Mouse (Mus musculus) testis, postnatal 14 days (tissue): Measurements from ENCODE around the gene Ccdc32.

Experiments
- DNase-seq: peaks from one replicate; pipeline ENCODE4 v3.0.0; 2021; ENCODE audit warnings: low spot score

Gene Ccdc32

DNA sequence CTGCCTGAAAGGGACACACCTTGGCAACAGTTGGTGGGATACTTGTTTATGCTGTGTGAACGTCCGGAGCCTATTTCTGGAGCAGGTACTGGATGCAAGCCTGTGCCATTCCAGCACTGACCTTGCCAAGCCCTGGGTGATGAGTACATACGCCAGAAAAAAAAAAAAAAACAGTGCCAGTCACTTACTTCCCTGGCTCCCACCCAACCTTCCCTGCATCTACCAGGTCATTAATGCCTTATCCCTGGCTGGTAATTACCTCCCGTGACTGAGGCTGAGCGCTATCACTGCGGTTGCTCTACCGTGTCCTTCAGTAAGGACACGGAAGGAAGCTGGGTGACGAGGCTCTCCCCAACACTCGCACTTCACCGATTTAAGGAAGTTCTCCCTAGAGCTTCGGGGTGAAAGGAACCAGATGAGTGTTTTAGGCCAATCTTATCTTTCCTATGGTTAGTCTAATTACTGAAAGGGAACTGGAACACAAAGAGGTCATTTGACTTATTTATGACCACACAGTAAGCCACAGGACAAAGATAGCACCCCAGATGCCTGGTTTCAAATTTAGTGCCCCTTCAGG, 13.5 kb downstream of the Ccdc32 start:
- no peak for DNase-seq

GRCm38 (mm10) chr2:119014989-119015388, 14.2 kb downstream of the Ccdc32 start:
- no peak for DNase-seq

- no peak for DNase-seq
These were observed 19.8 kb downstream of the Ccdc32 start for GRCm38 (mm10) chr2:119009376-119009775.

DNA sequence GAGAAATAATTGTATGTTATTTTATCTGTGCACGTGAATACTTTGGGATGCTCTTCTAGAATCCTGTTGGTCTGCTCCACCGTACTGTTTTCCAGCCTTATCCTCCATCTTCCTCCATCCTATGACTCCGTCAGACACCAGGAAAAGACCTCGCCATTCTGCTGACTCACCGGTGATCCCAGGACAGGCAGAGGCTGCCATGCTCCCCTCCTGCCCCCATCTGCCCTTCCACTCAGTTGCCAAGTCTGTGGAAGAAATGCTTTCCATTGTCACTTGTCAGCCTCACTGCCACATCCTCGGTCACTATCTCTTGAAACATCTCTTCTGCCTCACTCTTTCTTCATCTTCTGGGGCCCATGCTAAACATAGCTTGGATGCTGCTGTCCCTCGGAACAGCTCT, 22.3 kb downstream of the Ccdc32 start:
- no peak for DNase-seq

- DNase-seq: no peak
These were observed 30.1 kb downstream of the Ccdc32 start for GRCm38 (mm10) chr2:118999025-118999639.

GRCm38 (mm10) chr2:118998115-118998866, 30.9 kb downstream of the Ccdc32 start:
- no peak for DNase-seq

DNA sequence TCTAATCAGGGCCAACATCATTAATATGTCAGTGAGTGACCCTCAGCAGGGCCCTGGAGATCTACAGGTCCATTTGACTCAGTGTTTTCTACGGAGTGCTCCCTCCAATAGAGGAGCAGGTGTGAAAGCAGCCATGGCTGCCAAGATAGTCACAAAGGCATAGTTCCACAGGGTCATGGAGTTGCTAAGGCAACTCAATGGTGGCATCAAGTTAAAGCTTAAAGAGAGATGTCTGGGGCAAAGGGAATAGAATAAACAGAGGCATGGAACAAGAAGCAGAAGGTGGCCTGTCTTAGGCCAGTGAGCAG, 32.4 kb downstream of the Ccdc32 start:
- DNase-seq: no peak

DNA sequence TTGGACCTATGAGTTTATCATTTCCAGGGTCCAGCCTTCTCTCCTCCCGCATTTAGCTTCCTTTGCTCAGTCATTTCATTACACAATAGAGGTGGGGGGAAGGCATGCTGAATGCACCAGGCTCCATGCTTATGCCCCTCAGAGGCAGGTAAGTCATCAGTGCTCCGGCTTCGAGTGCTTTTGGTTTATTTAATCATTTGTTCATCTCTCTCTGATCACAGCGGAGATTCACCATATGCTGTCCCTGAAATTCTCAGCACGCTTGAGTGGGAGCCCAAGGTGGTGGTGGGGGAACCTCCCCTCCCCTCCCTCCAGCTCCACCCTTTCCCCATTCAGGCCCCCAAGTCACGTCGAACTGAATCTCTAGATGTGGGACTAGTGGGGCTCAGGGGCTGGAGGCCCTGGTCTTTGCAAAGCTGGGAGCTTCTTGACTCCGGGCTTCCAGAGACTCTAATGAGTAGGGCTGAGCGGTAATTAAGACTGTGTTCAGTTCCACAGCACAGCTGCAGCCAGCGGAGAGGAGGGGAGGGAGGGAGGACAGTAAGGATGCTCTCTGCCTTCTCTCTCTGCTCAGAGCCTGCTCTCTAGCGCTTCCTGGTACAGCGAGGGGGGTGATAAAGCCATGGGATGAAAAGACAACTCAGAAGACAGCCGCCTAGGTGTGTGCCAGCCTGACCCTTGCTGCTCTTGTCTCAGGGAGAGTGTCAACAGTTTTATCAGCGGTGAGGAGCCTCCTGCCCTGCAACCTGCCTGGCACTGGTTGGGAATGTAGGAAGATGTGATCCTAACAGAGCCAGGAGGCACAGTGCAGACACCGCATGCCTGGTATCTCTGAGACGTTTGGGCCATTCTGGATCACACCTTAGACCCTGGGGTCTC, 33.0 kb downstream of the Ccdc32 start:
- no peak for DNase-seq

DNA sequence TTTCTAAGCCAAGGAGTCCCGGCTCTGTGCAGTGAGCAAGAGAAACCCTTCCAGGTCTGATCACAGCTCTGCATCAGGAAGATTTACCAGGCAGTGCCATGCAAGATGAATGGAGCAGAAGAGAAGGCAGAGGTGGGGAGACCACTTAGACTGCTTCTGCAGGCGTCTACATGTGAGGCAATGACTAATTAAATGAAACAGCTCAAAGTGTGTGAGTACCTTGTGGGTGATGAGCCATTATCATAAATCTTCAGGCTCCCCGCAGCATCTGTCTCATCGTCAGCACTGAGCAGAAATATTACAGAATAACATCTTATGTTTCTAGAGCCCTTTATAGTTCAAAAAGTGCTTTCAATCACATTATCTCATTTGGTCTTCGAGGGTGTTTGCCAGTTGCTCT, 33.7 kb downstream of the Ccdc32 start:
- DNase-seq: no peak

DNA sequence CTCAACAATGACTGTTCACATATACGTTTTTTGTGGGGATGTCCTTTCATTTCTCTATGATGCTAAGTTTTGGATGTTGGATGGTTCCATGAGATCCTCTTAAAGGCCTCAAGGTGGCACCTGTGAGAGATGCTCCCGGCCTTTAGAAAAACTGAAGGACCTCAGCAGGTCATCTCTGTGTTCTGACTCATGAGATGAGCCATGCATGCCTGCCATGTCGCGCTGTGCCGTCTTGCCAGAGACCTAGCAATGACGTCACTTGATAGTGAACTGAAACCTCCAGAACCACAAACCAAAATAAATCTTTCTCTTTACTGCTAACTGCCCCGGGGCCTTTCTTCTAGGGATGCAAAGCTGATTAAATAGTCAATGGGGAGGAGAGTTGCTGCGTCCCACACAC, 45.4 kb downstream of the Ccdc32 start:
- DNase-seq: no peak

- DNase-seq: no peak
These were observed 48.4 kb downstream of the Ccdc32 start for GRCm38 (mm10) chr2:118980841-118981240.

GRCm38 (mm10) chr2:118978064-118978463, 51.1 kb downstream of the Ccdc32 start:
- no peak for DNase-seq

DNA sequence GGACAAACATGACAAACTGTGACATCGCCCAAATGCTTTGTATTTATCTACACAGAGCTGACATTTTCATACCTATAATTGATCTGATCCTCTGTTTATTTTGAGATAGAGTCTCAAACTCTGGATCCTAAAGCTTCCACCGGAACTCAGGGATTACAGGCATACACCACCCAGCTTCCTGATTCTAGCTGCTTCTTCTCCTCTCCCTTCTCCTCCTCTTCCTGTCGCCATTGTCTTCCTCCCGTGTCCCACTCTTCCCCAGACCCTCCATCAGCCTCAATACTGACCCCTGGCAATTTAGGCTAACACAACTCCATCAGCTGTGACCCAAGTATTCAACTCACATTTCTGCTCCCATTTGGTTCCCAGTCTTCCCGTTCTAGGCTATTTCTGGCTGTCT, 52.3 kb downstream of the Ccdc32 start:
- no peak for DNase-seq

- peak; percentile 60 for DNase-seq
These were observed 52.8 kb downstream of the Ccdc32 start for GRCm38 (mm10) chr2:118976282-118976929.

DNA sequence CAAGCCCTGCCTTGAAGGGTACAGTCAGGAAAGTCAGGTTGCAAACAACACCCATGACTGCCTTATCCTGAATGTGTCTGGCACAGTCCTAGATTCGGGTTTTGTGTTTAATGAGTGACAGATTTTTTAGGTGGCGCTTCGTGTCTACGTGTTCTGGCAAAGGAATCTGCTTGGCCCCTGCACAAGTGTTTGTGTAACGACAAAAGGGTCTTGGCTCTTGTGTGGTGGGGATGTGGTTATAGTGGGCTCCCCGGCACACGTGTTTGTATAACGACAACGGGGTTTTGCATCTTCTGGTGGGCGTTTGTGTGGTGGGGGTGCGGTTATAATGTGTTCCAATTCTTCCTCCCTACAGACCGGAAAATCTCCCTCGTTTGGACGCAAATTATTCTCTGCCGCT, 53.3 kb downstream of the Ccdc32 start:
- no peak for DNase-seq

- DNase-seq: peak; percentile 88
These were observed 56.4 kb downstream of the Ccdc32 start for GRCm38 (mm10) chr2:118972687-118973376.

DNA sequence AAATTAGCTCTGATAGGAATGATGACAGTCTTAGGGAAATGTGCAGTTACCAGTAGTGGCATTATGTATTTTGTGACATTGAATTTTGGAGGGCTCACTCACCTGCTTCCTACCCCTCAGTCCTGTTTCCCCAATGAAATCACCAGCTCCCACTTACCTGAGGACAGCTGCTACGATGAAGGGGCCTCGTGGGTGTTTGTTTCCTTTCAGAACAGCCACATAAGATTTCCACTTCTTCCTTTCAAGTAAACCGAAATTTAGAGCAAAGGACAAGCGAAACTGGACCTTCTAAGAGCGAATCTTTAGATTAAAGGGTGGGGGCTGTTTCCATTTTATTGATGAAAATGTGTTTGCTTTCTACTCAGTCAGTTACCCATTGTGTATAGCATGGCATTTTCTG, 57.1 kb downstream of the Ccdc32 start:
- DNase-seq: no peak

GRCm38 (mm10) chr2:118969585-118970147, 59.5 kb downstream of the Ccdc32 start:
- no peak for DNase-seq
